Comparison of ENCODE assay signal across 27 mouse cellular contexts in genomic region chr1:187623981-187624380, GRCm38 (mm10). TPM values are rescaled to one million over a fixed set of nuclear protein-coding genes. Genes with fewer than 3 reads are reported as not detected.
DNase-seq lines count a peak whose midpoint lies in the region; ATAC-seq and TF ChIP-seq lines count a peak whose summit lies in the region.
"Had no signal": no experiment of that assay in that cellular context is flagged by ENCODE, and none has a peak within 500 bp of the region (broad histone marks: within the 10 kb centered on the region; RNA-seq: fewer than 3 reads in every experiment).

No protein-coding gene starts in this region.

- TF ChIP-seq CTCF in lung, adult 2 months (IDR thresholded peaks at IDR 0.05; ENCODE audit: insufficient read depth, low read length) = no peak
- TF ChIP-seq CTCF in stomach, postnatal 0 days (IDR thresholded peaks at IDR 0.05; ENCODE audit: low read depth) = no peak

- no peak overlapping the region for H3K4me3 ChIP-seq in lung, embryonic 16.5 days (ENCODE audit: low read length)
- H3K4me3 ChIP-seq in lung, adult 2 months (replicated peaks; ENCODE audit: extremely low read depth, low read depth, low read length) = no peak overlapping the region
- no peak overlapping the region for H3K4me3 ChIP-seq in stomach, postnatal 0 days (ENCODE audit: low read depth, low read length)
- H3K4me3 ChIP-seq: embryonic facial prominence, embryonic 12.5 days; gastrocnemius, adult 2 months; heart, embryonic 10.5 days; heart, embryonic 15.5 days; kidney, embryonic 15.5 days; layer of hippocampus, adult 2 months; left cerebral cortex, adult 2 months; limb, embryonic 12.5 days; liver, embryonic 15.5 days; midbrain, embryonic 10.5 days; midbrain, embryonic 15.5 days had no signal

- no peak for TF ChIP-seq POLR2A in lung, adult 2 months (IDR thresholded peaks at IDR 0.05; ENCODE audit: borderline replicate concordance, extremely low read depth, low read depth, low read length)

- no peaks in the 10 kb centered on the region for H3K9me3 ChIP-seq in lung, embryonic 16.5 days (ENCODE audit: control insufficient read depth, low read length)
- H3K9me3 ChIP-seq in stomach, postnatal 0 days (ENCODE audit: control insufficient read depth, low read length) = no peaks in the 10 kb centered on the region
- H3K9me3 ChIP-seq: embryonic facial prominence, embryonic 12.5 days; heart, embryonic 10.5 days; heart, embryonic 15.5 days; kidney, embryonic 15.5 days; limb, embryonic 12.5 days; liver, embryonic 15.5 days; midbrain, embryonic 10.5 days; midbrain, embryonic 15.5 days had no signal

- H3K4me2 ChIP-seq in lung, embryonic 16.5 days (ENCODE audit: low read depth, low read length) = no peak overlapping the region
- no peak overlapping the region for H3K4me2 ChIP-seq in stomach, postnatal 0 days (replicated peaks; ENCODE audit: low read depth)
- H3K4me2 ChIP-seq: embryonic facial prominence, embryonic 12.5 days; heart, embryonic 15.5 days; kidney, embryonic 15.5 days; limb, embryonic 12.5 days; liver, embryonic 15.5 days; midbrain, embryonic 15.5 days had no signal

- no peak overlapping the region for H3K9ac ChIP-seq in lung, embryonic 16.5 days (ENCODE audit: low read length)
- H3K9ac ChIP-seq in stomach, postnatal 0 days (ENCODE audit: low read length) = no peak overlapping the region
- H3K9ac ChIP-seq: embryonic facial prominence, embryonic 12.5 days; heart, embryonic 15.5 days; kidney, embryonic 15.5 days; limb, embryonic 12.5 days; liver, embryonic 15.5 days; midbrain, embryonic 15.5 days had no signal

- no peaks in the 10 kb centered on the region for H3K27me3 ChIP-seq in lung, embryonic 16.5 days (ENCODE audit: control insufficient read depth, insufficient read depth, low read depth, low read length)
- H3K27me3 ChIP-seq in stomach, postnatal 0 days (ENCODE audit: control insufficient read depth, insufficient read depth, low read length) = no peaks in the 10 kb centered on the region
- H3K27me3 ChIP-seq: embryonic facial prominence, embryonic 12.5 days; heart, embryonic 15.5 days; kidney, embryonic 15.5 days; limb, embryonic 12.5 days; liver, embryonic 15.5 days; midbrain, embryonic 15.5 days had no signal

- DNase-seq in heart, adult 11 months = peak; percentile 22
- no peak for DNase-seq in heart, adult 9 months (ENCODE audit: low spot score in 2 of 2)
- DNase-seq in lung, adult 2 months = no peak
- DNase-seq in gonadal fat pad, adult 2 months (ENCODE audit: low read depth) = peak; percentile 81
- DNase-seq in stomach, postnatal 0 days (ENCODE audit: low spot score) = peak; percentile 31
- DNase-seq in embryo, embryonic 9.5 days (ENCODE audit: extremely low spot score) = no peak
- DNase-seq: adrenal gland, postnatal 10 days; cerebellum, adult 8-10 months; cerebellum, postnatal 25 days; gastrocnemius, adult 2 months; kidney, postnatal 36 days; right cerebral cortex, postnatal 25 days; spleen, adult 18-20 months had no signal

- peak overlapping the region; percentile 47; the same call in 1 of the 2 replicates for H3K27ac ChIP-seq in lung, embryonic 16.5 days (ENCODE audit: low read length)
- H3K27ac ChIP-seq in stomach, postnatal 0 days (replicated peaks) = no peak overlapping the region
- H3K27ac ChIP-seq: embryonic facial prominence, embryonic 12.5 days; gastrocnemius, adult 2 months; heart, embryonic 10.5 days; heart, embryonic 15.5 days; kidney, embryonic 15.5 days; layer of hippocampus, adult 2 months; left cerebral cortex, adult 2 months; limb, embryonic 12.5 days; liver, embryonic 15.5 days; midbrain, embryonic 10.5 days; midbrain, embryonic 15.5 days had no signal

- peak; percentile 49; the same call in 1 of the 2 replicates for ATAC-seq in lung, embryonic 16.5 days (ENCODE audit: low read depth)
- peak; percentile 75 for ATAC-seq in stomach, postnatal 0 days (ENCODE audit: low FRiP score, low TSS enrichment)
- ATAC-seq: forebrain, embryonic 16.5 days; hindbrain, embryonic 16.5 days; midbrain, embryonic 15.5 days had no signal

- WGBS in lung, embryonic 16.5 days = 33% methylated on average over 3 of the region's 3 CpGs
- WGBS in lung, adult 2 months = 38% methylated on average over 3 of the region's 3 CpGs
- WGBS in stomach, postnatal 0 days = 38% methylated on average over 3 of the region's 3 CpGs

- no peak for TF ChIP-seq EP300 in stomach, postnatal 0 days (optimal IDR thresholded peaks at IDR 0.05)

- H3K36me3 ChIP-seq in lung, embryonic 16.5 days (ENCODE audit: control insufficient read depth, insufficient read depth, low read length) = no peaks in the 10 kb centered on the region
- no peaks in the 10 kb centered on the region for H3K36me3 ChIP-seq in stomach, postnatal 0 days (ENCODE audit: control insufficient read depth, insufficient read depth, low read length)
- H3K36me3 ChIP-seq: embryonic facial prominence, embryonic 12.5 days; G1E; heart, embryonic 10.5 days; heart, embryonic 15.5 days; kidney, embryonic 15.5 days; limb, embryonic 12.5 days; liver, embryonic 15.5 days; midbrain, embryonic 10.5 days; midbrain, embryonic 15.5 days had no signal

- H3K4me1 ChIP-seq in lung, embryonic 16.5 days (replicated peaks; ENCODE audit: control insufficient read depth, insufficient read depth, low read length) = no peaks in the 10 kb centered on the region
- H3K4me1 ChIP-seq in lung, adult 2 months (ENCODE audit: control insufficient read depth, insufficient read depth, low read length) = no peaks in the 10 kb centered on the region
- no peaks in the 10 kb centered on the region for H3K4me1 ChIP-seq in stomach, postnatal 0 days (replicated peaks; ENCODE audit: control insufficient read depth, insufficient read depth)
- H3K4me1 ChIP-seq: embryonic facial prominence, embryonic 12.5 days; heart, embryonic 10.5 days; heart, embryonic 15.5 days; limb, embryonic 12.5 days; liver, embryonic 15.5 days; midbrain, embryonic 10.5 days; midbrain, embryonic 15.5 days had no signal

RNA-seq across cellular contexts. Expression of gene Esrrg, which starts 15.4 kb away (rescaled TPM):
- 1.0 and 1.5 TPM in 2 replicates for polyA plus RNA-seq in lung, embryonic 16.5 days (2015; fragmentation: Nextera tagmentation; extraction: Ambion mirVana)
- polyA plus RNA-seq in lung, adult 2 months (2012; rRNA removed) = 0.69 and 1.3 TPM in 2 replicates
- polyA plus RNA-seq in gonadal fat pad, adult 2 months (2012; rRNA removed) = 2.7 and 3.1 TPM in 2 replicates
- 7.4 and 9.3 TPM in 2 replicates for polyA plus RNA-seq in stomach, postnatal 0 days (2015; fragmentation: Nextera tagmentation; extraction: Ambion mirVana)
- polyA plus RNA-seq: G1E had no signal

Comparison
In these comparisons a context has a peak if more than half of its experiments do, and no peak if none do; other contexts are left out.
1. DNase-seq: peak in heart, adult 11 months (single experiment), gonadal fat pad, adult 2 months (single experiment) and stomach, postnatal 0 days (single experiment); none in heart, adult 9 months (0 of 2), lung, adult 2 months (single experiment) and embryo, embryonic 9.5 days (single experiment).